Mouse (Mus musculus) kidney, adult 11 months (tissue): ENCODE results near the gene Kcnh2.
"Not testable (repeated sequence)": the region's sequence is repeated elsewhere in the genome, so short reads cannot be mapped to it uniquely, and the experiment has no call there.

Experiments
- DNase-seq: peaks from one replicate; pipeline ENCODE4 v3.0.0; 2022

The Kcnh2 gene

DNA sequence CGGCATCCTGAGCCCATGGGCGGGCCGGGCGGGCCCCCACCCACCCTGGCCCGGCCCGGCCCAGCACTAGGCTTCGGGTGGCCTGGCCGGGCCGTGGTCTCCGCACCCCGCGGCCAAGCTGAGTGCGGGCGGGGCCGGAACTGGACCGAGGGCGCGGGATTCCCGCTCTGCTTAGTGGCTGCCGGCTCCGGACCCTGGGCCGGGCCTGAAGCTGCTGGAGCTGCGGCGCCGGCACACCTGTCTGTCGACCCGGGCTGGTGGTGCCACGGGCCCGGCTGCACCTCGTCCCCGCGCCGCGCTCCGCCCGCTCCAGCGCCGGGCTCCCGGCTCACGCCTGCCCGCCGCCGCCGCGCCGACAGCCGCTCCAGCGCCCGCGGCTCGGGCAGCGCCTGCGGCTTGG lies at the start of gene Kcnh2:
Gene Kcnh2, minus strand, starts transcription at position 327 of the 400 bp plus-strand sequence.
- no peak for DNase-seq

DNA sequence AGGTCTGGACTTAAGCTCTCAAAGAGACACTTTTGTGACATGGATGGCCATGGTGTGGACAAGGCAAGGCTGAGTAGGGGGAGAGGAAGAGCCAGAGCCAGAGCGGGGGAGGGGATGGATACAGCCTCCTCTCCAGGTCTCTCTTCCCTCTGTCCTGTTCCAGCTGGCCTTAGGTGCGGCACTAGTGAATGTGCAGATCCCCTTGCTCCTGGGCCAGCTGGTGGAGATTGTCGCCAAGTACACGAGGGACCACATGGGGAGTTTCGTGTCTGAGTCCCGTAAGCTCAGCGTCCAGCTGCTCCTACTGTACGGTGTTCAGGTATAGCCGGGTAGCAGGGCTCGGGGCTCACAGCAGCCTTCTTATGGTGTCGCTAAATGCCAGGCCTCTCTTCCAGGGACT lies 49.0 kb upstream of the Kcnh2 start:
- no peak for DNase-seq

GRCm38 (mm10) chr5:24399686-24400085 lies 48.3 kb upstream of the Kcnh2 start:
- DNase-seq: no peak

- DNase-seq: not testable (repeated sequence)
These were observed 44.9 kb upstream of the Kcnh2 start for GRCm38 (mm10) chr5:24396254-24396653.

- peak; percentile 98 for DNase-seq
These were observed 42.9 kb upstream of the Kcnh2 start for GRCm38 (mm10) chr5:24394165-24394894.

- DNase-seq: peak; percentile 72
These were observed 42.1 kb upstream of the Kcnh2 start, which contains the start of gene Abcb8 for GRCm38 (mm10) chr5:24393392-24393997. TSS of gene Abcb8 (plus strand) at chr5:24393663.

GRCm38 (mm10) chr5:24392724-24393123 lies 41.3 kb upstream of the Kcnh2 start:
- DNase-seq: peak; percentile 27

DNA sequence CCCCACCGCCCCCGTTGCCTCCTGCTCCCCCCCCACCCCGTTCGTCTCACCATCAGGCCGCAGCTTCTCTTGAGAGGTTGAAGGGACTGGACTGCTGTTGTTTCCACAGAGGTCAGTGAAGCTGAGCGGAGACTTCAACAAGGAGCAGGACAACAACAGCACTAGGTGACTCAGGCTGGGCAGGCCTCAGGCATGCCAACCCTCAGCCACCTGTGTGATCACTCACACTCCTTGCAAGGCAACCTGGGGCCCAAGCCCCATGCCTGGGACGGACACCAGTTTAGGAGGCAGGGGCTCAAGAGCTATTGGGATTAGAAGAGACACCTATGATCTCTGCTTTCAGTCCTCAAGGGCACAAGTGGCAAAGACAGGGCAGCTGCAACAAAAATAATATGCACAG lies 40.5 kb upstream of the Kcnh2 start, which contains the start of gene Atg9b:
Gene Atg9b, minus strand, starts transcription at position 280 of the 400 bp plus-strand sequence.
- DNase-seq: no peak

GRCm38 (mm10) chr5:24389658-24390020 lies 38.2 kb upstream of the Kcnh2 start:
- DNase-seq: no peak

DNA sequence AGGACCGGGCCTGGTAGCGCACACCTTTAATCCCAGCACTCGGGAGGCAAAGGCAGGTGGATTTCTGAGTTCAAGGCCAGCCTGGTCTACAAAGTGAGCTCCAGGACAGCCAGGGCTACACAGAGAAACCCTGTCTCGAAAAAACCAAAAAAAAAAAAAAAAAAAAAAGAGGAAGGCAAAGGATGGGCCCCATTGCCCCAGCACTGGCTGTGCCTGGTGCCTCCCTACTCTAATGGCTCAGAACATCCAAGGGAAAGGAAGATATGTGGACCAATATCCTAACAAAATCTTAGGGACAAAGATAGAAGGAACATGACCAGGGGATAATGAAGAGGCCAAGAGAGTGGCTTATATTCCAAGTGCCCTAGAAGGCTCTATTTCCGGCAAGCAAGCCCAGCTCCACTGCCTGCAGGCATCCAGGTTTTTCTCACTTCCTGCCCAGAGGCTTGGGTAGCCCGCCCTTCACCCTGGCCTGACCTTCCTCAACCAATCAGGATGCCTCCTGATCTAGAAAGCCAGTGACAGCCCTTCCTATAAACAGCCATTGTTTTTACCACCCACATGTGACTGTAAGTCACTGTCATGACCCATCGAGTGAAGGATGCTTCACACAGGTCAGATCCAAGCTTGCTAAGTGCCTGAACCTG lies 37.7 kb upstream of the Kcnh2 start:
- peak; percentile 32 for DNase-seq

DNA sequence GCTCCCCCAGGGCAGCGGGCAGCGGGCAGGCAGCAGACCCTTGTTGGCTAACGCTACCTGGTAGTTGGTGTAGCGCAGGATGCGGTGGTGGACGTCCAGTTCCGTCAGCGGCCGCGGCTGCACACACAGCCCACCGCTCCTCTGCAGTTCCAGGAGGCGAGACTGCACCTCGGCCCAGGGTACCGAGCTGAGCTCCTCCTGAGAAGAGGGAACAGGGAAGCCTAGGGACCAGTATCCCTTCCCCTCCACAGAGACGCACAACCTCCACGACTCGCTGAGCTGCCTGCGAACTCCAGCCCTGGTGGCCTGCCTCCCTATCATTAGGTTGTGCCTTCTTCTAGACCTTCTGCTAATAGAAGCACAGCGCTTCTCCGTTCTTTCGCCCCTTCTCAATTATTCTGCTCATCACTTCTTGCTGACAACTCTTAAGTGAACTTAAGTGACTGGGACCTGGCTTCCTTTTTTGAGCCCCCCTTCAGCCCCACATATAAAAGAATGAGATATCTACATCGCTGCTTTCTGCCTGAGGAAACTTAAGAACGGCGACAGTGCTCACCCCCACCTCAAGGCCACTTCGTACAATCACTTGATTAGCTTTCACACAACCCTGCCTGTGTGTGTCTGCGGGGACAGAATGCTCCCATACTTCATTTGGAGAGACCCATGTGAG lies 37.0 kb upstream of the Kcnh2 start:
- no peak for DNase-seq

GRCm38 (mm10) chr5:24387264-24388241 lies 36.1 kb upstream of the Kcnh2 start:
- peak; percentile 72 for DNase-seq

DNA sequence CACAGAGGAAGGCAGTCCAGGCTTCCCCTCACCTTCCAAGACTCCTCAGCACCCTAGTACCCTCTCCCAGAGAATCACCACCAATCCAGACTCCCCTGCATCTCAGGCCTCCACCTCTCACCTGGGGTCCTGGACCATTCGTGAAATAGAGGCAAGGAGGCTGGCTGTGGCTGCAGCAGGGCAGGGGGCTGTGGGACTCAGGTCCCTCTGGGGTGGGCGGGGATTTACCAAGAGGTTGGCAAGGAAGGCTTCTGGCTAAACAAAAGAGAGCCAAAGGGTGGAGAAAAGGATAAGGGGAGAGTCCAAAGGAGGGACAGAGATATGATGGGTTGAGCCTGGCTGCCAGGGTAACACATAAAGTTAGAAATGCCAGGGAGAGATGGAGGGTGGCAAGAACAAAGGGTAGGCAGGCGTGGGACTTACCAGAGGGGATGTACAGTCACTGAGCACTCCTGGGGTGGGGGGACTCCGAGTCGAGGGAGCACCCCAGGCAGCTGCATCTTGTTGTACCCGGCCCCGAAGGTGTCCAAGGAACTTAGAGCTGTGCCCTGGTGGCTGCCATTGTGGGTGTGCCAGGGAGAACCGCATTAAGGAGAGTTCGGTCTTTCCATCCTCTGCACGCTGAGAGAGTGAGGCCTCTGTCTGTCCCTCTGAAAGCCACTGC lies 34.6 kb upstream of the Kcnh2 start:
- DNase-seq: no peak

DNA sequence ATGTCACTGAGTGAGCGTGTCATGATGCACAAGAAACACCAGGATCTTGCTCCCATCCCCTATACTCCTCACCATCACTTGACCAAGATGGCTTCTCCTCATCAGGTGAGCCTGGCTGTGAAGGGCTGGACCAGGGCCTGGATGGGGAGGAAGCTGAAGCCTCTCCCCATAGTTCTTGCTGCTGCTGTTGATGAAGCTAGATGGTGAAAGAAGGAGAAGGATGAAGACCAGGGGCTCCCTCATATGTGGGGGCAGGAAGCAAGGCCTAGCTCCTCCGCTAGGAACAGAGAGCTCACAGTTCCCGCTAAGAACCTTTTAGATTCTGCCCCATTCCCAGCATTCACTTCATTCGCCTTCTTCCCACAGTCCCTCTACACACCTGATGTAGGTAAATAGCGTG lies 34.0 kb upstream of the Kcnh2 start:
- DNase-seq: no peak

DNA sequence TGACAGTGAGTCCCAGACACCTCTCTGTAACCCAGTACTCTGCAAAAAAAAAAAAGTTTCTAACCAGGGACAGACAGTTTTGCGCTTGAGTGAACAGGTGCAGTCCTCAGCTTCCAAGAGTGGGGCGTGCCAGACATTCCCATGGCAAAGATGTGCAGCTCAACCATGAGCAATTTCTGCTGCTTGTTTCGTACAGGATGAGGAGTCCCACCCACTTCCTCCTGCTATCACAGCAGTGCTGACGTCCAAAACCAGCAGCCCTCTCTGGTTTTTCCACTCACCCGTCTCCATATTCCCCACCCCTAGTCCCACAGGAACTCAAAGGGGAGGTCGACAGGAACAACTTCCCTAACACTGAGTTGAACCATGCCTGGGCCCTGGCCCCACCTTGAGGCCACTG lies 33.0 kb upstream of the Kcnh2 start:
- peak; percentile 54 for DNase-seq

- peak; percentile 87 for DNase-seq
These were observed 31.8 kb upstream of the Kcnh2 start for GRCm38 (mm10) chr5:24383026-24383859.

DNA sequence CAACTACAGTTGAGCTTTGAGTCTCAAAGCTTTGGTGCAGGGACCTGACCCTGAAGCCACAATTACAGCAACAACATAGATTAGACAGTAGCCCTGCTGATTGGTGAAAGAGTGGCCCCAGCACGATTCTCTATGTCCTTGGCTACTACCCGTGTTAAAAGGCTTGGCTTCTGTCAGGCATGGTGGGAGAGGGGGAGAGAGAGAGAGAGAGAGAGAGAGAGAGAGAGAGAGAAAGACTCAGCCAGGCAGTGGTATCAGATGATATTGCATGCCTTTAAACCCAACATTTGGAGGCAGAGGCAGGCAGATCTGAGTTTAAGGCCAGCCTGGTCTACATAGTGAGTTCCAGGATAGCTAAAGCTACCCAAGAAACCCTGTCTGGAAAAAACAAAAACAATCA lies 30.6 kb upstream of the Kcnh2 start:
- DNase-seq: no peak

- DNase-seq: no peak
These were observed 30.1 kb upstream of the Kcnh2 start for GRCm38 (mm10) chr5:24381486-24381885.

DNA sequence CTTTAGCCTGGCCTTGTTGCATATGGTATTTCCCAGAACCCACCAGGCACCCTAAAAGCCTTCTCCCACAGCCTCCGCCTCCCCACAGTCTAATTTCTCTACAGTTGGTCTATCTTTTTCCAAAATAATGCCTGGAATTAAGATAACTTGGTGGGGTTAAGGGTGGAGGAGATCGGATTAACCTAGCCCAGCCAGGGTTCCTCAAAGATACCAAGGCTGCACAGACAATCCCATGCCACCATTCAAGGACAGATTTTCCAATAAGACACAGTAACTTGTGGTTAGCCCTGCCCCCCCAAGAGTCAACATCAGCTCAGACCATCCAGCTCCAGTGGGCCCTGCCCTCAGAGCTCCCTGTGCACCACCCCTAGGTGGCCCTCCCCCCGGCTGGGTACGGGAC lies 29.1 kb upstream of the Kcnh2 start:
- DNase-seq: no peak

DNA sequence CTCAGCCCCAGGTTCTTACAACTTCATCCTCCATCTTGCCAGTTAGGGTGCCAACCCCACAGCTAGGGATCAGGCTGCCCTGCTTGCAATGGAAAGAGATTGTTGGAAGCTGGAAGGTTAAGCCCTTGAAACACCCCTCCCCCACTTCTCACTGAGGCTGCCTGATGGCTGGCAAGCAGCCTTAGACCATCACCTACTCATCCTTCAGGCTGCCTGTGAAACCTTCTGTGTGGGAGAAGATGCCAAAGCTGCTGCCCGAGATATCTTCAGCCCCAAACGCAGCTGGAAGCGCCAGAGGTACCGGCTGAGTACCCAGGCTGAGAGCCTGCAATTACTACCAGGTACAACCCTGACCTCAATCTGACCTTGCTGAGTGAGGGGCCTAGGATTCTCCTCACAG lies 28.1 kb upstream of the Kcnh2 start:
- DNase-seq: no peak

DNA sequence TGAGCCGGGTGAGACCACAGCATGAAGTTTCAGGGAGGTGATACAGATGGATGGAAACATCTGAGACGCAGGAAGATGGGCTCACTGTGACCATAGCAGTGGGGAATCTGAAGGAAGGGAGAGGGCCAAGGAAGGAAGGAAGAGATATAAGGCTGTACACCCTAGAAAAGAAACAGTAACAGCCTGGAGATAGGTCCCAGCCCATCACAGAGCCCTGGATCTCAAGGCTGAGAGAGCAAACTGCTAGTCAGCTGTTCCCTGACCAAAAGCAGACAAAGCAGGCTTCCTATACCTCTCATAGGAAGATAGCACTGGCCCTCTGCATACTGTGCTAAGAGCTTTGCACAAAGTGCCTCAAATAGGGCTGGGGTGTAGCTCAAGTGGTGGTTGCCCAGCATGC lies 27.3 kb upstream of the Kcnh2 start:
- DNase-seq: no peak
